Mouse (Mus musculus) leukemia stem cell, adult 10-12 weeks (primary cell): ENCODE measurements around the gene Gm21119. TPM values are rescaled to one million over a fixed set of nuclear protein-coding genes. Genes with fewer than 3 reads are reported as not detected.

Source experiments
- polyA plus RNA-seq: library from polyadenylated mRNA; stranded (reverse); fragments of >175 nt; gene quantifications from 2 replicates; pipeline ENCODE4 v1.2.3, GENCODE M21; 2012; ENCODE audit warnings: low replicate concordance

The Gm21119 gene
- polyA plus RNA-seq: not detected in 2 replicates

GRCm38 (mm10) chr8:20614619-20615018 lies at the start of gene Gm21119:
Gene Gm21119, plus strand, starts transcription at chr8:20614919.

